Mouse (Mus musculus): ENCODE measurements around the gene Hoxc9. TPM values are rescaled to one million over a fixed set of nuclear protein-coding genes. Genes with fewer than 3 reads are reported as not detected.

Hoxc9 gene
- total RNA-seq, 2 experiments from 2014 or later: 0.72 to 0.96 TPM

DNA sequence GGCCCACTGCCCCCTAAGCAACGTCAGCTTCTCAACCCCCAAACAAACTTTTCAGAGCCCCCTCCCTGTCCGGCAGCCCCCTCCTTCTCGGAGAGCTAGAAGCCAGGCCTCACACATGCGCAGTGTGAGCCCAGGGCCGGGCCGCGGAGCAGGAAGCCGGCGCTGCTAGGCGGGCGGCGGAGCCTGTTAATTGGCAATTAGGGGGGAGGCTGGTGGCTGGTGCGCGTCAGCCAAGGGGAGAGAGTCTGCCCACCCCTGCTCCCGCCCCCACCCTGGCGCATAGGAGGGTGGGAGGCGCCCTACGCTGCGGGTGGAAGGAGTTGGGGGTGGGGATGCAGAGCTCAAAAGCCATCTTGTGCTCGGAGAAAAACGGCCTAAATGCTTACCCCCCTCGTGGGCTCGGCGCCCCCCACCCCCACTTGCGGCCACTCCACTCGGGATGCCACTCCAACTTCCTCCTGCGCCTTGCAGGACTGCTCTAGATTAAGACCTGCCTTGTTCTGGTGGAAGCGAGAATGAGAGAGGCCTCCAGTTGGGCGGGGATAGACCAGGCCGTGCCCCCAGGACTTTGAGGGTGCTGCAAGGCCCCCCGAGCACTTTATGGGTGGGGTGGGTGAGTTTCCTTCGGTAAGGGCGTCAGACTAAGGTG is 23.1 kb downstream of the Hoxc9 start:
- peak; percentile 92 to 93 for DNase-seq

DNA sequence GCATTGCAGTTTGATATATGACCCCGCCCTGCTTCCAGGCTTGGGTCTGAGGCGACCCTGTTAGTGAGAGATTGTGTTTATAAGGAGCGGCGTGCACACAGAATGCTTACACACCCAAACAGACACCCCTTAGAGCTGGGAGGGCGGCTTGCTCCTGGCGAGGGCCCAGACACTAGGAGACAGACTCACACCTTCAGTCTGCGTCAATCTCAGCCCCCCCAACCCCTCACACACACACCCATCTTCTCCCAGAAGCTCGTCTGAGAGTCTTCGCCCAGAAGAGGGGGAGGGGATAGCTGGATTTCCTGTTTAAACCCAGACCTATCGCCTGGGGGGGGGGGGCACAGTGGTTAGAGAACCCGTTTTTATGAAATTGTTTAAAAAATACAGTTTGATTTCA is 23.7 kb downstream of the Hoxc9 start:
- peak in 1 of 2 experiments; percentile 57 for DNase-seq

DNA sequence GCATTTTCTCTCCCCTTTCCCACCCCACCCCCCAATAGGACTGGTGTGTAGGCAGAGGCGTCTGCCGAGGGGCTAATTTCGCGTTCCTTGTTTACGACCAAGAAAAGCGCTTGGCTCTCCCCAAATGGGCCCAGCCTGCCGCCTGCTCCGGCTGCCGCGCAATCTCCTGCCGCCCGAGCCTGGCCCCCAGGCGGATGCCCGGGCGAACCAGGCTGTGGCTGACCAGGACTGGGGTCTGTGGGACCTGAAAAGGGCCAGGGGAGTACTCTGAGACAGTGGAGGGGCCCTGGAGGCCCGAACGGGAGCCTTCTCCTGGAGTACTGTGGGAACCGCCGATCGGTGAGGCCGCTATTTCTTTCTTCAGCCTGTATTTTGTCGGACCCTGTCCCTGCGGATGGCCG is 24.3 kb downstream of the Hoxc9 start:
- DNase-seq: peak in 1 of 2 experiments; percentile 52

DNA sequence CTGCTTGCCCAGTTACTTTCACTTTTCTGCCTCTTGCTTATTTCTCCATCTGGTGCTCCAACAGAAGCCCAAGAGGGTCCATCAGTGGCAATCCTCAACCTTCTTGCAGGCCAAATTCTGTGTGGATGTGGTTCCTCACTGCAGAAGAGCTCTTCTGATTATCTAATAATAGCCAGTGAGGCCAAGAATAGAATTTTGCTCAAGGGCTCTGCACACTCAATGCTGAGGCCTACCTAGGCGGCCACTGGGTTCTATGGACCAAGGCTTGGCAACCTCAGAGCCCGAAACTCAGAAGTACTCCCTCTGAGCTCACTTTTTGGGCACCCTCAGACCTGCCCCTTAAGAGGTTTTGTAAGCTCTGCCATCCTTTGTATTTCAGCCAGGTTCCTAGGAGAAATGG is 25.1 kb downstream of the Hoxc9 start:
- DNase-seq: no peak

DNA sequence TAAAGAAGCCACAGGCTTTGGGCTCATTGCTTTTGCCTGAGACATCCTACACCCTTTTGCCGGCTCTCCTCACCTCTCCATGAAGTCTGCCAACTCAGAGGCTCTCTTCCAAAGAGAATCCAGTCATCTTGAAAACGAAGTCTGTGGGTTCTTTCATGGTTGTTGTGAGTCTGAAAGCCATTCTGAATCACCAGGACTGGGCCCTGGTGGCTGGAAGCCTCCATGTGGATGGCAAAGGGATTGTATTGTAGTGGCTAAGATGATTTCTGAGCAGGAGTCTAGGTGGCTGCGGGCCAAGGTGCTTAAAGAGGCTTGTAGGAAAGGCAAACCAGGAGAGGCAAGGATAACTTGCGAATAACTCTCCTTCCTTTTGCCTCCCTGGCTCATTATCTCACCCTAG is 25.9 kb downstream of the Hoxc9 start:
- peak; percentile 51 to 64 for DNase-seq

DNA sequence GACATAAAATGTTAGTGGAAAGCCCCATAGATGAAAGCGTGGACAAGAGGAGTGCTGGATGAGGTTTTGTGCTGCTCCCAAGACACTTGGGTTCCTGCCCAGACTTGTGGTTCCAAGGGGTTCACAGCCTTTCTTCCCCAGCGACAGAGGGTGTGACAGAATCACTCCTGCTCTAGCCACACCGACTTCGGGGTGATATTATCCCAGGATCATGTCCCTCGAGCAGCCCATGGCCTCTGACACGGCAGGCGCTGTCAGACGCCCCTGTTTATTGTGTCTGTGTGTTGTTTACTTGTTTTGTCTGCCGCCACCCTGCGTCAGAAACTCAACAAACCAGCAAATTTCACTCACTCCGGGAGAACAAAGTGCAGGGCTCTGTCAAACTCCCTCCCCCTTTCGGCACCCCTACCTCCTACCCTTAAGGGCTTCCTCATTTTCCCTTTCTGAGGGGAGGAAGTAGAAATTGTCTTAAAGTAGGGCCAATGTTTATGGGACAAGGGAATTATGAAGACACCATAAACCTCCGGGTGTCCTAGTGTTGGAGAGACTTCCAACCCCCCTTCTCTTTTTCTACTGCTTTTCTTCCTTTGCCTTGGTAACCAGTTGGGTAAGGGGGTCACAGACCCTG is 26.7 kb downstream of the Hoxc9 start:
- DNase-seq: peak in 1 of 2 experiments; percentile 47

DNA sequence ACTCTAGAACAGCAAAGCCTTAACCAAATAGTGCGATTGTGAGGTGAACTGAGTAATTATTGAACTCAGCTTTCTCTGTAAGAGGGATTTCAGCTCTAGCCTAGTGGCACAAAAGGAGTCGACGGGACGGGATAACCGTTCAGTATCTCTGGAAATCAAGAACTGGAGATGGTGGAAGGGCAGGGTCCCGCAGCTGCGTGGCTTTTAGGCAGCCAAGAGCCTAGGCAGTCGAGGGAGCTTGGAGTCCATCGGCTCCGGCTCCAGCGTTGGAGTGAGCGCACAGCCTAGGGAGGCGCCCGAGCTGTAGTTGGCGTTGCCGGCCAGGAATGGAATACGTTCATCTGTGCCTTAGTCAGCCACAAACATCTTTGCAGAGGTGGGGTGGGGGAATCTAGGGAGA is 29.1 kb downstream of the Hoxc9 start:
- peak; percentile 58 to 69 for DNase-seq

DNA sequence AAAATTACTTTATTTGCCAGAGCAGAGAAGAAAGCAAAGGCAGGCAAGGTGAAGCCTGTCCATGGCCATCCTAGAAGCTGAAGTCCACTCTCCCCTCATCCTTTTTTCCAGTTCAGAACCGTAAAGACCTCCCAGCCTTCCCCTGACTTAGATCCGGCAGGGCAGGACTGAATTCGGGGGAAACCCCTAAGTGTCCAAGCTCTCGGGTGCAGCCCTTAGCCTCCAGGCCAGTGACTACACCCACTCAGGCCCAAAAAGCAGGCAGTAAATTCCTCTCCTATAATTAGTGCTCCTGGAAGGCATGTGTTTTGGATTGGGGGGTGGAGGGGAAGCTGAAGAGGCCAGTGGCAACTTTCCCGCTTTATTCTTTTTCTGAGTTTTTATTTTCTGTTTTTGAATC is 29.6 kb downstream of the Hoxc9 start:
- peak in 1 of 2 experiments; percentile 36 for DNase-seq

DNA sequence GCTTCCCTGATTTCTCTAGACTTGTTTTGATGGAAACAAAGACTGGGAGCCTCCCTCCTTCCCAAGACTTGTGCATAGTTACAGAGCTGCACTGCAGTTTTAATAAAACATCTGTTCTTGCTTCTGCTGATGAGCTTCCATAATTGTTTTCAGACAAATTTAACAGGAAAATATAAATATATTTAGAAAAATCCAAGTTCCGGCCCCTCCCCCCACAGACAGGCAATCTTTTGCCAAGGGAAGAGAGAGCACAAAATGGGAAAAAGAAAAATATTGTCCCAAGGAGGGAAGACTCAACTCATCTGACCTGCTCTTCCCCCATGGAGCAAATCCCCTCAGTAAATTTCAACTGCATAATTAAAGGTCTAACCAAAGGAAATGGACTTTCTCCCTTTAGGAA is 30.1 kb downstream of the Hoxc9 start:
- DNase-seq: no peak

DNA sequence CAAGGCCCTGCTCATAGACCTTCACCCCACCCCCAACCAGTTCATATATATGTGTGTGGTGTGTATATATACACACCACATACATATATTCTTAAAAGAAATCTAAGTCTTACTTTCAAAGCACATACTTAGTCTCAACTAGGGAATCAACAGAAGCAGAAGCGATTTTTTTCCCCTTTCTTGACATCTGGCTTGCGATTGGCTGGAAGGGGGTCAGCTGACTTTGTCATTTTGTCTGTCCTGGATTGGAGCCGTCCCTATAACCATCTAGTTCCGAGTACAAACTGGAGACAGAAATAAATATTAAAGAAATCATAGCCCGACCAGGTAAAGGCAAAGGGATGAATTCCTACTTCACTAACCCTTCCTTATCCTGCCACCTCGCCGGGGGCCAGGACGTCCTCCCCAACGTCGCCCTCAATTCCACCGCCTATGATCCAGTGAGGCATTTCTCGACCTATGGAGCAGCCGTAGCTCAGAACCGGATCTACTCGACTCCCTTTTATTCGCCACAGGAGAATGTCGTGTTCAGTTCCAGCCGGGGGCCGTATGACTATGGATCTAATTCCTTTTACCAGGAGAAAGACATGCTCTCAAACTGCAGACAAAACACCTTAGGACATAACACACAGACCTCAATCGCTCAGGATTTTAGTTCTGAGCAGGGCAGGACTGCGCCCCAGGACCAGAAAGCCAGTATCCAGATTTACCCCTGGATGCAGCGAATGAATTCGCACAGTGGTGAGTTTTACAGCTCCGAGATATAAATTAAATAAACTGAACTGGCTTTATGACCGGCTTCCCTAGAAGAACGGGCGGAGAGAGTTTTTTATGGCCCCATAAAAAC is 33.2 kb downstream of the Hoxc9 start:
- peak; percentile 76 to 79 for DNase-seq

DNA sequence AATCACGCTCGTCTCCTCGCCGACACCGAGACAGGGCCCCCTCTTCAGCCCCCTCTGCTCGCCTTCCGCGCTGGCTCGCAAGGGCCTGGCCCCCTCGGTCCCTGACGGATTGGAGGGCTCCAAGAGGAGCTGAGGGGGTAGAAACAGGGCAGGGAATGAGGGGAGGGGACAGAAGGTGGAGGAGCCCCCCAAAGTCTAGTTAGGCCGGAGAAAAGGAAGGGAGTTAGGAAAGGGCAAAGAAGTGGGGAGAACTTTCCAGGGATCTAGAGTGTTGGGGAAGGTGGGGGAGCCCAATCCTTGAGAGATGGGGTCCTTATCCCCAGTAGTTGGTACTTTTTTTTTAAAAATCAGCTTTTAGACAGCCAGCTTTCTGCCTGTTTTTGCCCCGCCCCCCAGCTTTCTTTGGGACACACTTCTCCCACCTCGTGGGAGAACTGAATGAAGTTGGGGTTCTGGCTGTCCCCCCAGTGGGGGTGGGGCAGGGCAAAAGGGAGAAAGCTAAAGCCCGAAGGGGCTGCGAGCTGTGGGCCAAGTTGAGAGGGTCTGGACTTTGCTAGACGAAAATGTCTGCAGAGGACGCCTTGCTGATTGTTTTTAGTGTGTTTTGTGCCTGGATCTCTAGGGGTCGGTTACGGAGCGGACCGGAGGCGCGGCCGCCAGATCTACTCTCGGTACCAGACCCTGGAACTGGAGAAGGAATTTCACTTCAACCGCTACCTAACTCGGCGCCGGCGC is 34.0 kb downstream of the Hoxc9 start:
- DNase-seq: peak; percentile 48 to 70

DNA sequence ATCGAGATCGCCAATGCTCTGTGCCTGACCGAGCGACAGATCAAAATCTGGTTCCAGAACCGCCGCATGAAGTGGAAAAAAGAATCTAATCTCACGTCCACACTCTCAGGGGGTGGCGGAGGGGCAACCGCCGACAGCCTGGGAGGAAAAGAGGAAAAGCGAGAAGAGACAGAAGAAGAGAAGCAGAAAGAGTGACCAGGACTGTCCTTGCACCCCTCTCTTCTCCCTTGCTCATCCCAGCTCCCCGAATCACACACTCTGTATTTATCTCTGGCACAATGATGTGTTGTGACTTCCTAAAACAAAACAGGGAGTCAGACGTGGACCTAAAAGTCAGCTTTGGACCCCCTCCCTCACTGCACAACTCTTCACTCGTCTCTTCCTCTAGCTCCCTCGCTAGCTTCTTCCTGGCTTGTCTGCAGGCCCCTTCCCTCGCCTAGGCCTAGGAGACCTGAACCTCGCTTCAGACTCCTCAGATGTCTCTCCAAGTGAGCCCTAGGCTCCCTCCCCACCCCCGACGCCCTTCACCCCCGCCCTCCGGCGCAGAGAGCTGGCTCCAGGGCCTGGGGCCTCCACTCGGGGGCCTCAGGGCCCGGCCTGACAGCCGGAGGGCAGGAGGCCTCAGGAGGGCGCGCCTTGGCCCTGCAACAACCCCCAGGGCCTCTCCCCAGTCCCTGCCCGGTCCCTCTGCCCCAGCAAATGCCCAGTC is 34.8 kb downstream of the Hoxc9 start:
- peak; percentile 47 to 56 for DNase-seq

DNA sequence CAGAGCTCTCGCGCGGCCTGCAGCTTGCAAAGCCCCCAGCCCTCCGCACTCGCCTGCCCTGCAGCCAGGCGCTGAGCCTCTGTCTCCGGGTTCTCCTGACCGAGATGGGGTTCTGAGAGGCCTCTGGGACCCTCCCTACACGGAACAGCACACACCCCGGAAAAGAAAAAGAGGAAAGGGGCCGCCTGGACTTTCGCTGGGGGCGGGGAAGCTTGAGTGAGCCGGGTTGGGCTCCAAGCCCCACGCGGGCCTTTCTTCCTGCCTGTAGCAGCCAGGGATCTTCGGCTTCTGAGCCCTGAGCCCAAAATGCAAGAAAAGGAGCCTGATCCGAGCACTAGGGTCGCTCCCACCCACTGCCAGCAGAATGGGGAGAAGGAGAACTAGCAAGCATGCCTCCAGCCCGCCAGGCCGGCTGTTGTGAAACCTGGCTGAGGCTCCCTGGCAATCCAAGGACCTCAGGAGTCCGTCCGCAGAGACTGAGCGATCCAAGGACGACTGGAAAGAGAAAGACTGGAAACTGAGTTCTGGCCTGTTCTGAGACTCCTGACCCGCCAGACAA is 35.8 kb downstream of the Hoxc9 start:
- DNase-seq: peak; percentile 72 to 80

DNA sequence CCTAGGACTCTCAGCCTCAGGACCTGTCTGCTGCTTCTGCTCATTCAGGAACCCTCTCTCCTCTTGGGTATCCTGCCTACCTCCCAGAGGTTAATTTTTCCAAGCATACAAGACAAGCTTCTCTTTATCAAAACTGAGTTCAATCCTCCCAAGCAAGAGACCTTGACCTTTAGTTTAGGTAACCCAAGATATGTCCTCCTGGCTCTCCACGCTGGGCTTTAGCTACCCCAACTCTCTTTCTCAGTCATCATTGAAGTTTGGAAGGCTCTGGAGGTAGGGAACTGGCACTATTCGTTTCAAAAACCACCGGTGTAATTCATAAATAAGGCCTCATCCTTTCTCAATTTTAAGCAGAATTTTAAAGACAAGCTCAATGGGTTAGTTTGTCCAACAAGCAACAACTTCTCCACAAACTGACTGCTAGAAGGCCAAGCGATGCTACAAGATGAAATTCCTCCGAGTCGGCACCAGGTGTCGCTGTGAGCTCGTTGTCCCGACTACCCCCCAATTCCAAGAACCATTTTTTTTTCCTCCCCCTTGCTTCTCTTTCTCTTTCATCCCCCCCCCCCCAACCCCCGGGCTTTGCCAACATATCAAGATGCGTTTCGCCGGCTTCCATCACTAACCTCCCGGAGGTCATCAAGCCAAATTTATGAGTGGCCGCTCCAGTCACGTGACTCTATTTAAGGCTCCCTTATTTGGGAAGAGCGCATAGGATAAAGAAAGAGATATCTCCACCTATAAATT is 37.2 kb downstream of the Hoxc9 start:
- DNase-seq: peak in 1 of 2 experiments; percentile 82

DNA sequence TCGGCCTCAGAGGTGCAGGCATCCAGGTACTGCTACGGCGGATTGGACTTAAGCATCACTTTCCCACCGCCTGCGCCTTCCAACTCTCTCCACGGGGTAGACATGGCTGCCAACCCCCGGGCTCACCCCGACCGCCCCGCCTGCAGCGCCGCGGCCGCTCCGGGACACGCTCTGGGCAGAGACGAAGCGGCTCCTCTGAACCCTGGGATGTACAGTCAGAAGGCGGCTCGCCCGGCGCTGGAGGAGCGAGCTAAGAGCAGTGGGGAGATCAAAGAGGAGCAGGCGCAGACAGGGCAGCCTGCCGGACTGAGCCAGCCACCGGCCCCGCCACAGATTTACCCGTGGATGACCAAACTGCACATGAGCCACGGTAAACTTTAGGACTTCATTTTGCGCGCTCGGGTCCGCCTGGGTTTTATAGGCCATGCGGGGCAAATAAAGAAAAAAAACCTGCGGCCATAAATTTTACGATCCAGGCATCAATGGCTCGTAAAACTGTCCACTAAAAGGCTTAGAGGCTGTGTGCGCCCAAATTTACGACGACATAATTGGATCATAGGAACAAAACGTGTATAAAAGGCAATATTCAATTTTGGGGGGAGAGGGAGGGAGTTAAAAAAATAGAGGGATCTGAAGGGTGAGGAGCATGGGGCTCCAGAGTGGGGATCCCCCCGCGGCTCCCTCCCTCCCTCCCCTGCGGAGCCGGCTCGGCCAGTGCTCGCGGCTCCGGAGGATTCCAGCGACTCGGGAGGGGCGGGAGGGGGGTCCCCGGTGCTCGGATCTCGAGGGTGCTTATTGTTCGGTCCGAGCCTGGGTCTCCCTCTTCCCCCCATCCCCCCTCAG is 38.1 kb downstream of the Hoxc9 start:
- DNase-seq: peak; percentile 80 to 83

DNA sequence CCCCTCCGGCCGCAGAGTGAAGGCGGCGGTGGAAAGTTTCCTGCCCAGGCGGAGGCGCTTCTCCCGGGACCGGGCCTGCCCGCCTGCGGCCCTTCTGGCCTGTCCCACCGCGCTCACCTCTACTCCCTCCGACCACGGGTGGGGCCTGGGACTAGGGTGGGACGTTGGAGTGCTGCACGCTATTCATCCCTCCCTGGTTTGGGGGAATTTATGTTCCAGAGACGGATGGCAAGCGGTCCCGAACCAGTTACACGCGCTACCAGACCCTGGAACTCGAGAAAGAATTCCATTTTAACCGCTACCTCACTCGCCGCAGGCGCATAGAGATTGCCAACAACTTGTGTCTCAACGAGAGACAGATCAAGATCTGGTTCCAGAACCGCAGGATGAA is 38.8 kb downstream of the Hoxc9 start:
- peak in 1 of 2 experiments; percentile 45 for DNase-seq

DNA sequence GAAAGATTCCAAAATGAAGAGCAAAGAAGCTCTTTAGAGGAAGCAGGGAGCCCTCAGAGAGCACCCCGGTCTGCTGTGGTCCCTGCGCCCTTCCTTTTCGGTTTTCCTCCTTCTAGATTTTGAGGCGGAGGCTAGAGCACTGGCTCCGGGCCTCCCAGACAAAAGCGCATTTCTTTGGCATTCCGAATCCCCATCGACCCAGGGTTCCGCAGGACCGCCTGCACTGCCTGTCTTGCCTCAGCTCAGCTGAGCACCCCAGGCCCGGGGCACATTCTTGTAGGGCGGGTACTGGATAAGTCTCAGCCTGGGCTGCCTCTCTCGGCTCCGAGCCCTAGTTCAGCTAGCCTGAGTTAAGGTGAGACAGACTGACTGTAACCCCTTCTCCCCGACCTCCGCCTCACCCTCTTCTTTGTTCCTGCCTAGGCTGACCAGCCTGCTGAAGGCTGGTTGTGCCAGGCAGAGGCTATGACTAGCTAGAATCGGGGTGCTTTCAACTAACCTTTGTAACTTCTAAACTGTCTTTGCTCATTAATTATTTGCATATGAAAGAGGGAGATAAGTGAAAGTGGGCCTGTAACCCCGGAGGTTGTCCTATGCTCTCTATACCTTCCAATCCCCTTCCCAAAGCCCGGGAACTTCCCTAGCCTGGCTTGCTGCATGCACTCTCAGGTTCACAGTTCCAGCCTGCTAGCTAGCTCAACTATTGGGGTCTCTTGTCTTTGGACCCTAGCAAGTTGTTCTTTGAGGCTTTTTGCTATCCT is 39.3 kb downstream of the Hoxc9 start:
- peak in 1 of 2 experiments; percentile 49 for DNase-seq

DNA sequence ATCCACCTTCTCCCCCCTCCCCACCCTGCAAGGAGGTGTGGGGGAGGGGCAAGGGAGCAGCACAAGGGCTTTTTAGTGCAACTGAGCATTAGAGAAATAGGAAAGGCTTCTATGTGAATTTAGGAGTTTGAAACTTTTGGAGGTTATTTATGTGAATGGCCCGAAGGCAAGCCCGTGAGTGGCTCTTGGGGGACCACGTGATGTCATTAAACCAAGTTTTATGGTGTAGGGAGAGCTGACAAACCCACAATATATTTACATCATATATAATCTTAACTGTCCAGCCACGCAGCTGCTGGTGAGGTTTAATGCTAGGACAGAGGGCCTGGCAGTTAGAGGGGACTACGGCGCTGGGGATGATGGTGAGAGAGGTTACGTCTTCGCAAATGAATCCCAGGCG is 42.4 kb downstream of the Hoxc9 start, which contains the start of gene Hoxc4:
Gene Hoxc4 (plus strand): TSS at position 299 of the 400 bp plus-strand sequence.
- DNase-seq: no peak
